Mouse (Mus musculus): ENCODE measurements at regions not wholly inside any gene's neighbourhood (a gene's known extent, or its start where the extent isn't known, plus 50 kb on each side); places are given as distances from the start of the nearest gene placed in this dataset.

GRCm38 (mm10) chr19:26974576-26975204, 89.0 kb downstream of the Gm815 start:
- no peak for ATAC-seq (ENCODE audit: low read depth)
- H3K9ac ChIP-seq (ENCODE audit: low read length), result no peak overlapping the region
- no peak overlapping the region for H3K27ac ChIP-seq (ENCODE audit: low read length)
- no peaks in the 10 kb centered on the region for H3K27me3 ChIP-seq (ENCODE audit: control insufficient read depth, insufficient read depth, low read depth, low read length)
- no peaks in the 10 kb centered on the region for H3K4me1 ChIP-seq (replicated peaks; ENCODE audit: control insufficient read depth, insufficient read depth, low read length)
- H3K36me3 ChIP-seq (ENCODE audit: control insufficient read depth, insufficient read depth, low read length), result no peaks in the 10 kb centered on the region
- no peak overlapping the region for H3K4me3 ChIP-seq (ENCODE audit: low read length)
- H3K9me3 ChIP-seq (ENCODE audit: control insufficient read depth, low read length), result no peaks in the 10 kb centered on the region
- no peak overlapping the region for H3K4me2 ChIP-seq (ENCODE audit: low read depth, low read length)
- 98% methylated on average over 3 of the region's 3 CpGs for WGBS

- H3K9me3 ChIP-seq (ENCODE audit: control insufficient read depth, low read length), result no peaks in the 10 kb centered on the region
- ATAC-seq (ENCODE audit: low read depth), result no peak
- H3K4me3 ChIP-seq (ENCODE audit: low read length), result no peak overlapping the region
- H3K27me3 ChIP-seq (ENCODE audit: control insufficient read depth, insufficient read depth, low read depth, low read length), result no peaks in the 10 kb centered on the region
- WGBS, result 67% methylated on average over 7 of the region's 7 CpGs
- no peak overlapping the region for H3K27ac ChIP-seq (ENCODE audit: low read length)
- no peaks in the 10 kb centered on the region for H3K4me1 ChIP-seq (replicated peaks; ENCODE audit: control insufficient read depth, insufficient read depth, low read length)
- no peak overlapping the region for H3K9ac ChIP-seq (ENCODE audit: low read length)
- H3K4me2 ChIP-seq (ENCODE audit: low read depth, low read length), result no peak overlapping the region
- H3K36me3 ChIP-seq (ENCODE audit: control insufficient read depth, insufficient read depth, low read length), result no peaks in the 10 kb centered on the region
Measured at GRCm38 (mm10) chr19:26976604-26977322, 91.1 kb downstream of the Gm815 start.

- Histone ChIP-seq H3K9ac (ENCODE audit: low read length) (no peak overlapping the region), H3K4me3 (ENCODE audit: low read length) (no peak overlapping the region), H3K4me2 (ENCODE audit: low read depth, low read length) (no peak overlapping the region), H3K9me3 (ENCODE audit: control insufficient read depth, low read length) (no peaks in the 10 kb centered on the region), H3K27me3 (ENCODE audit: control insufficient read depth, insufficient read depth, low read depth, low read length) (no peaks in the 10 kb centered on the region), H3K4me1 (replicated peaks; ENCODE audit: control insufficient read depth, insufficient read depth, low read length) (no peaks in the 10 kb centered on the region), H3K27ac (ENCODE audit: low read length) (no peak overlapping the region), H3K36me3 (ENCODE audit: control insufficient read depth, insufficient read depth, low read length) (no peaks in the 10 kb centered on the region)
- 66% methylated on average over 14 of the region's 14 CpGs for WGBS
- no peak for ATAC-seq (ENCODE audit: low read depth)
Measured at GRCm38 (mm10) chr19:26977887-26978639, 92.4 kb downstream of the Gm815 start.

GRCm38 (mm10) chr19:26978640-26979007, 92.9 kb downstream of the Gm815 start:
- no peak for ATAC-seq (ENCODE audit: low read depth)
- no peaks in the 10 kb centered on the region for H3K4me1 ChIP-seq (replicated peaks; ENCODE audit: control insufficient read depth, insufficient read depth, low read length)
- H3K27me3 ChIP-seq (ENCODE audit: control insufficient read depth, insufficient read depth, low read depth, low read length), result no peaks in the 10 kb centered on the region
- H3K9ac ChIP-seq (ENCODE audit: low read length), result no peak overlapping the region
- H3K4me2 ChIP-seq (ENCODE audit: low read depth, low read length), result no peak overlapping the region
- H3K9me3 ChIP-seq (ENCODE audit: control insufficient read depth, low read length), result no peaks in the 10 kb centered on the region
- no peak overlapping the region for H3K4me3 ChIP-seq (ENCODE audit: low read length)
- 49% methylated on average over 3 of the region's 3 CpGs for WGBS
- H3K36me3 ChIP-seq (ENCODE audit: control insufficient read depth, insufficient read depth, low read length), result no peaks in the 10 kb centered on the region
- no peak overlapping the region for H3K27ac ChIP-seq (ENCODE audit: low read length)

GRCm38 (mm10) chr19:26979322-26979721, 93.6 kb downstream of the Gm815 start:
- 80% methylated on average over 2 of the region's 2 CpGs for WGBS
- Histone ChIP-seq H3K27ac (ENCODE audit: low read length) (no peak overlapping the region), H3K36me3 (ENCODE audit: control insufficient read depth, insufficient read depth, low read length) (no peaks in the 10 kb centered on the region), H3K9me3 (ENCODE audit: control insufficient read depth, low read length) (no peaks in the 10 kb centered on the region), H3K4me2 (ENCODE audit: low read depth, low read length) (no peak overlapping the region), H3K27me3 (ENCODE audit: control insufficient read depth, insufficient read depth, low read depth, low read length) (no peaks in the 10 kb centered on the region), H3K4me1 (replicated peaks; ENCODE audit: control insufficient read depth, insufficient read depth, low read length) (no peaks in the 10 kb centered on the region), H3K4me3 (ENCODE audit: low read length) (no peak overlapping the region), H3K9ac (ENCODE audit: low read length) (no peak overlapping the region)
- no peak for ATAC-seq (ENCODE audit: low read depth)

- WGBS, result 88% methylated on average over 1 of the region's 1 CpGs
- Histone ChIP-seq H3K27me3 (ENCODE audit: control insufficient read depth, insufficient read depth, low read depth, low read length) (no peaks in the 10 kb centered on the region), H3K36me3 (ENCODE audit: control insufficient read depth, insufficient read depth, low read length) (no peaks in the 10 kb centered on the region), H3K27ac (ENCODE audit: low read length) (no peak overlapping the region), H3K9me3 (ENCODE audit: control insufficient read depth, low read length) (no peaks in the 10 kb centered on the region), H3K9ac (ENCODE audit: low read length) (no peak overlapping the region), H3K4me1 (replicated peaks; ENCODE audit: control insufficient read depth, insufficient read depth, low read length) (0 out of 2 replicates have a peak, but pooled peaks cover 2% of the 10 kb centered on the region), H3K4me2 (ENCODE audit: low read depth, low read length) (no peak overlapping the region), H3K4me3 (ENCODE audit: low read length) (no peak overlapping the region)
- no peak for ATAC-seq (ENCODE audit: low read depth)
Measured at GRCm38 (mm10) chr19:26986672-26987071, 101.0 kb downstream of the Gm815 start.

- ATAC-seq (ENCODE audit: low read depth), result peak; percentile 80
- WGBS, result 41% methylated on average over 3 of the region's 3 CpGs
- no peak overlapping the region for H3K9ac ChIP-seq (ENCODE audit: low read length)
- H3K36me3 ChIP-seq (ENCODE audit: control insufficient read depth, insufficient read depth, low read length), result no peaks in the 10 kb centered on the region
- no peaks in the 10 kb centered on the region for H3K9me3 ChIP-seq (ENCODE audit: control insufficient read depth, low read length)
- H3K4me2 ChIP-seq (ENCODE audit: low read depth, low read length), result no peak overlapping the region
- H3K27me3 ChIP-seq (ENCODE audit: control insufficient read depth, insufficient read depth, low read depth, low read length), result no peaks in the 10 kb centered on the region
- H3K4me3 ChIP-seq (ENCODE audit: low read length), result no peak overlapping the region
- no peak overlapping the region for H3K27ac ChIP-seq (ENCODE audit: low read length)
- H3K4me1 ChIP-seq (replicated peaks; ENCODE audit: control insufficient read depth, insufficient read depth, low read length), result 0 out of 2 replicates have a peak, but pooled peaks cover 2% of the 10 kb centered on the region
Measured at GRCm38 (mm10) chr19:26987197-26987596, 101.5 kb downstream of the Gm815 start.

- Histone ChIP-seq H3K27ac (ENCODE audit: low read length) (peak overlapping the region; percentile 42; the same call in 1 of the 2 replicates), H3K4me1 (replicated peaks; ENCODE audit: control insufficient read depth, insufficient read depth, low read length) (0 out of 2 replicates have a peak, but pooled peaks cover 2% of the 10 kb centered on the region), H3K9ac (ENCODE audit: low read length) (no peak overlapping the region), H3K27me3 (ENCODE audit: control insufficient read depth, insufficient read depth, low read depth, low read length) (no peaks in the 10 kb centered on the region), H3K4me3 (ENCODE audit: low read length) (no peak overlapping the region), H3K4me2 (ENCODE audit: low read depth, low read length) (no peak overlapping the region), H3K36me3 (ENCODE audit: control insufficient read depth, insufficient read depth, low read length) (no peaks in the 10 kb centered on the region), H3K9me3 (ENCODE audit: control insufficient read depth, low read length) (no peaks in the 10 kb centered on the region)
- ATAC-seq (ENCODE audit: low read depth), result no peak
- 60% methylated on average over 6 of the region's 6 CpGs for WGBS
Measured at GRCm38 (mm10) chr19:26987909-26988456, 102.3 kb downstream of the Gm815 start.
